Mouse (Mus musculus) MEL (cell line): ENCODE measurements at regions not wholly inside any gene's neighbourhood (a gene's known extent, or its start where the extent isn't known, plus 50 kb on each side); places are given as distances from the start of the nearest gene placed in this dataset.

Experiments used
- DNase-seq: peaks from one replicate; pipeline ENCODE4 v3.0.0; 2011; ENCODE audit warnings: low read depth, low spot score
- H3K27ac ChIP-seq: 2 replicates; pipeline ENCODE4 v1.5.1; 2012; ENCODE audit warnings: low read depth, mild to moderate bottlenecking, control low read depth, low read length, moderate library complexity; ENCODE audit not compliant: control insufficient read depth
- H3K27me3 ChIP-seq, 2 experiments: fragments of 150-350 bp in 1 of 2; sonication (generic) in 1 of 2; 2 replicates each; pipeline ENCODE4 v1.6.1; 2012; ENCODE audit warnings: low read length in 2 of 2, mild to moderate bottlenecking in 2 of 2, improper control_type of control experiment in 1 of 2, moderate library complexity in 1 of 2; ENCODE audit not compliant: insufficient read depth in 2 of 2, control insufficient read depth in 1 of 2
- H3K36me3 ChIP-seq, 2 experiments: 2 replicates each; pipeline ENCODE4 v1.6.1; 2012 to 2014; ENCODE audit warnings: low read length in 2 of 2, improper control_type of control experiment in 1 of 2, inconsistent platforms in 1 of 2, mild to moderate bottlenecking in 1 of 2; ENCODE audit not compliant: insufficient read depth in 2 of 2, control insufficient read depth in 1 of 2
- H3K4me1 ChIP-seq, 2 experiments: fragments of 150-350 bp in 1 of 2; sonication (generic) in 1 of 2; 2 replicates each; pipeline ENCODE4 v1.6.1; 2012; ENCODE audit warnings: low read length in 2 of 2, improper control_type of control experiment in 1 of 2, mild to moderate bottlenecking in 1 of 2; ENCODE audit not compliant: insufficient read depth in 2 of 2, control insufficient read depth in 1 of 2
- H3K4me3 ChIP-seq, 2 experiments: fragments of 150-350 bp in 1 of 2; sonication (generic) in 1 of 2; 2 replicates each; pipeline ENCODE4 v1.5.1; 2012; ENCODE audit warnings: low read depth in 2 of 2, low read length in 2 of 2, mild to moderate bottlenecking in 2 of 2, moderate library complexity in 2 of 2, control low read depth in 1 of 2, improper control_type of control experiment in 1 of 2; ENCODE audit not compliant: control insufficient read depth in 1 of 2, insufficient read depth in 1 of 2
- H3K79me2 ChIP-seq: 2 replicates; pipeline ENCODE4 v1.6.1; 2012; ENCODE audit warnings: mild to moderate bottlenecking, low read length, moderate library complexity; ENCODE audit not compliant: control insufficient read depth, poor library complexity, insufficient read depth
- H3K9ac ChIP-seq: 2 replicates; pipeline ENCODE4 v1.6.1; 2012; ENCODE audit warnings: low read depth, mild to moderate bottlenecking, control low read depth, low read length, moderate library complexity; ENCODE audit not compliant: control insufficient read depth, poor library complexity, severe bottlenecking
- H3K9me3 ChIP-seq: fragments of 150-350 bp; sonication (generic); replicated peaks from 2 replicates; pipeline ENCODE4 v1.6.1; 2012; ENCODE audit warnings: mild to moderate bottlenecking, low read length, improper control_type of control experiment, moderate library complexity; ENCODE audit not compliant: insufficient read depth
- BHLHE40 ChIP-seq: IDR thresholded peaks from 2 replicates; pipeline ENCODE4 v1.6.1; 2012; ENCODE audit warnings: low read depth, mild to moderate bottlenecking, inconsistent platforms, low read length, improper control_type of control experiment, borderline replicate concordance
- CHD1 ChIP-seq: IDR thresholded peaks from 2 replicates; pipeline ENCODE4 v1.6.1; 2012; ENCODE audit warnings: low read depth, mild to moderate bottlenecking, inconsistent platforms, low read length, improper control_type of control experiment
- CTCF ChIP-seq, 3 experiments: IDR thresholded peaks in 2 of 3; conservative IDR thresholded peaks in 1 of 3; 2 replicates each; pipeline ENCODE4 v1.5.1; 2011 to 2012; ENCODE audit warnings: low read length in 3 of 3, low read depth in 2 of 3, mild to moderate bottlenecking in 2 of 3, improper control_type of control experiment in 1 of 3, inconsistent platforms in 1 of 3, mixed read lengths in 1 of 3, moderate library complexity in 1 of 3; ENCODE audit not compliant: control insufficient read depth in 1 of 3, insufficient read depth in 1 of 3, poor library complexity in 1 of 3, severe bottlenecking in 1 of 3
- E2F4 ChIP-seq: IDR thresholded peaks from 2 replicates; pipeline ENCODE4 v1.6.1; 2011; ENCODE audit warnings: low read depth, low read length, improper control_type of control experiment, borderline replicate concordance
- JUND ChIP-seq: IDR thresholded peaks from 2 replicates; pipeline ENCODE4 v1.6.1; 2011; ENCODE audit warnings: low read depth, mild to moderate bottlenecking, improper control_type of control experiment, low read length
- MAX ChIP-seq: IDR thresholded peaks from 2 replicates; pipeline ENCODE4 v1.6.1; 2011; ENCODE audit warnings: low read length, improper control_type of control experiment
- MAZ ChIP-seq: IDR thresholded peaks from 2 replicates; pipeline ENCODE4 v1.6.1; 2012; ENCODE audit warnings: low read depth, mild to moderate bottlenecking, inconsistent platforms, low read length, improper control_type of control experiment
- MEF2A ChIP-seq: IDR thresholded peaks from 2 replicates; pipeline ENCODE4 v1.6.1; 2014; ENCODE audit warnings: low read depth, mild to moderate bottlenecking, inconsistent platforms, low read length, improper control_type of control experiment; ENCODE audit not compliant: poor library complexity, insufficient replicate concordance, severe bottlenecking; ENCODE audit errors: extremely low read depth
- MXI1 ChIP-seq: IDR thresholded peaks from 2 replicates; pipeline ENCODE4 v1.6.1; 2011; ENCODE audit warnings: mild to moderate bottlenecking, low read depth, low read length, improper control_type of control experiment
- POLR2A ChIP-seq, 2 experiments: IDR thresholded peaks; 2 replicates each; pipeline ENCODE4 v1.6.1; 2011 to 2012; ENCODE audit warnings: low read length in 2 of 2, mild to moderate bottlenecking in 2 of 2, control low read depth in 1 of 2, improper control_type of control experiment in 1 of 2, low read depth in 1 of 2, moderate library complexity in 1 of 2; ENCODE audit not compliant: control insufficient read depth in 1 of 2, insufficient read depth in 1 of 2, poor library complexity in 1 of 2
- POLR2AphosphoS2 ChIP-seq: IDR thresholded peaks from 2 replicates; pipeline ENCODE4 v1.6.1; 2011; ENCODE audit warnings: low read length, improper control_type of control experiment
- POLR2AphosphoS5 ChIP-seq: IDR thresholded peaks from 2 replicates; pipeline ENCODE4 v1.6.1; 2012; ENCODE audit warnings: low read depth, borderline replicate concordance, mild to moderate bottlenecking, inconsistent platforms, low read length, moderate library complexity, mixed read lengths
- RAD21 ChIP-seq: IDR thresholded peaks from 2 replicates; pipeline ENCODE4 v1.6.1; 2011; ENCODE audit warnings: mild to moderate bottlenecking, low read depth, low read length, improper control_type of control experiment
- RCOR1 ChIP-seq: IDR thresholded peaks from 2 replicates; pipeline ENCODE4 v1.6.1; 2012; ENCODE audit warnings: low read depth, mild to moderate bottlenecking, inconsistent platforms, low read length, improper control_type of control experiment
- TBP ChIP-seq: IDR thresholded peaks from 2 replicates; pipeline ENCODE4 v1.8.0; 2011; ENCODE audit warnings: low read depth, low read length, improper control_type of control experiment
- TCF12 ChIP-seq: IDR thresholded peaks from 2 replicates; pipeline ENCODE4 v1.6.1; 2014; ENCODE audit warnings: low read depth, mild to moderate bottlenecking, inconsistent platforms, low read length, improper control_type of control experiment, moderate library complexity
- ZC3H11A ChIP-seq: IDR thresholded peaks from 2 replicates; pipeline ENCODE4 v1.6.1; 2012; ENCODE audit warnings: low read depth, mild to moderate bottlenecking, inconsistent platforms, low read length, improper control_type of control experiment
- ZNF384 ChIP-seq: IDR thresholded peaks from 2 replicates; pipeline ENCODE4 v1.6.1; 2012; ENCODE audit warnings: low read depth, mild to moderate bottlenecking, inconsistent platforms, low read length, improper control_type of control experiment

DNA sequence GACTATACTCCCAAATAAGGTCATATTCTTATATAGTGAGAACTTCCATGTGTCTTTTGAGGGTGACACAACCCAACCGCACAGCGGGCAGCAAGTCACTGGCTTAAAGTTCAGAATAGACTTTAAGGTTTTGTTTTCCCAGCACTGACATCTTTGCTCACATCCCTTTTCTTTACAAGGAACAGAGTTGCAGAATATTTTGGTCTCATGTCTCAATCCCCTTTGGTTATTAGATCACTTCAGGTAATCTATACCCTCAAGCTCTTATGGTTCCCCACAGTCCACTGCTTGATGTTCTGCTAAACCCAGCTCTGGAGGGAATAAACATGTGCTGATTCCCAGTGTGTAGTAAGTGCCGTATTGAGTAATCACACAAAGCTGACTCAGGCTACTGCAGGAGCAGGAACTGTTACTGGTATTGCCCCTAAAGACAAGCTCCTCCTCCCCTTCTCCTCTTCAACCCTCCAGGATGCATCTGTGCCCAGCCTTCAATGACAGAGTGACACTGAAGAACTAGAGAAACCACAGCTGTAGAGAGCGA, 77.8 kb upstream of the Tmc1 start:
- DNase-seq = no peak
- TF ChIP-seq TBP = no peak
- no peak for TF ChIP-seq BHLHE40
- no peak for TF ChIP-seq ZC3H11A
- no peak for TF ChIP-seq CTCF (IDR thresholded peaks at IDR 0.05 in 2 of 3, conservative IDR thresholded peaks at IDR 0.05 in 1 of 3; ENCODE audit: control insufficient read depth in 1 of 3, insufficient read depth in 1 of 3, low read depth in 2 of 3, low read length in 3 of 3, poor library complexity in 1 of 3, severe bottlenecking in 1 of 3)
- no peak for TF ChIP-seq JUND
- TF ChIP-seq TCF12 = no peak
- TF ChIP-seq, all 39 proteins: peak for 0
- Histone ChIP-seq H3K36me3 (peaks cover 0 to 16% of the 10 kb centered on the region in 2 experiments; a peak in 2 of 4 replicates), H3K79me2 (no peaks in the 10 kb centered on the region), H3K9ac (no peak overlapping the region), H3K27ac (no peak overlapping the region), H3K4me3 (no peak overlapping the region), H3K4me1 (peaks cover 2 to 18% of the 10 kb centered on the region in 2 experiments; a peak in 3 of 4 replicates), H3K27me3 (no peaks in the 10 kb centered on the region), H3K9me3 (no peaks in the 10 kb centered on the region)

DNA sequence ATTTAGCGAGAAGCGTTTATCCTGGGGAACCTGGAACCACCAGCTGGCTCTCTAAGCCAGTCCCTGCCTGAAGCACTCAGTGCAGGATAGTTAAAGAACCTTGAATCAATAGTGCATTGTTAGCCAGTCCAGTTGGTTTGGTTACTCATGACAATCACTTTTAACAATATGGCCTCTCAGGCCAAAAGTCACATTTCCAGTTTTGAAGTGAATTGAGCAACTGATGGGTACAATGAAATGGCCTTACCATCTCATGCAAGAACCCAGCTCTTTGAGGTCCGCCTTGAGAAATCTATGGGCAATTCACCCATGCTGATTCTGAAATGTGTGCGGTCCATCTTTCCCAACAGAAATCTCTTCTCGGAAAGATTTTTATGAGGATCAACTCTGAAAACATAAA, 77.0 kb upstream of the Tmc1 start:
- no peaks in the 10 kb centered on the region; a peak in 1 of 4 replicates for H3K27me3 ChIP-seq
- no peaks in the 10 kb centered on the region for H3K9me3 ChIP-seq
- no peaks in the 10 kb centered on the region for H3K79me2 ChIP-seq
- peaks cover 0 to 11% of the 10 kb centered on the region in 2 experiments; a peak in 2 of 4 replicates for H3K4me1 ChIP-seq
- no peak overlapping the region for H3K27ac ChIP-seq
- TF ChIP-seq RAD21 = no peak
- H3K36me3 ChIP-seq = peaks cover 0 to 11% of the 10 kb centered on the region in 2 experiments; a peak in 2 of 4 replicates
- no peak for DNase-seq
- H3K9ac ChIP-seq = no peak overlapping the region
- H3K4me3 ChIP-seq = no peak overlapping the region

DNA sequence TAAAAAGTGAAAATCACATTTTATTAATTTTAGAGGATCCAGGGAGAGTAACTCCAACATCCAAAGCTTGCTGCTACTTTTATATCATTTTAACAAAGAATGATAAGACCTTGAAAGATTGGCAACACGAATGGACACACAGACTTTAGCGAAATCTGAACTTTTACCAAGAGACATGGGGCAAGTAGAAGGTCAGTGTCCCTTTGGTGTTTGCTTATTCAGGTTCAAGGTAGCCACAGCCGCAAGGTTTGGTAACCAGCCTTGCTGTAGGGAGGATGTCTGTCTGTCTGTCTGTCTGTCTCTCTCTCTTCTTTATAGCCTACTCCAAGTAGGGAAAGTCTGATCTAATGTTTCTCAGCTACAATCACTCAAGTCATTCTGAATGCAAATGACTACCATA, 75.0 kb upstream of the Tmc1 start:
- TF ChIP-seq JUND (no peak), MXI1 (no peak), ZNF384 (no peak), MAZ (no peak), POLR2A (IDR thresholded peaks at IDR 0.05; ENCODE audit: control insufficient read depth in 1 of 2, insufficient read depth in 1 of 2, low read depth in 1 of 2, low read length in 2 of 2, poor library complexity in 1 of 2) (no peak), CHD1 (no peak), E2F4 (no peak), MEF2A (no peak), POLR2AphosphoS2 (no peak), RCOR1 (no peak), BHLHE40 (no peak), MAX (no peak), POLR2AphosphoS5 (no peak)
- Histone ChIP-seq H3K27ac (no peak overlapping the region), H3K79me2 (no peaks in the 10 kb centered on the region), H3K27me3 (no peaks in the 10 kb centered on the region; a peak in 1 of 4 replicates), H3K4me1 (no peaks in the 10 kb centered on the region), H3K9ac (no peak overlapping the region), H3K36me3 (no peaks in the 10 kb centered on the region), H3K4me3 (no peak overlapping the region), H3K9me3 (no peaks in the 10 kb centered on the region)
- no peak for DNase-seq
